ENCODE assay signal across 9 mouse cellular contexts in the genomic region with DNA sequence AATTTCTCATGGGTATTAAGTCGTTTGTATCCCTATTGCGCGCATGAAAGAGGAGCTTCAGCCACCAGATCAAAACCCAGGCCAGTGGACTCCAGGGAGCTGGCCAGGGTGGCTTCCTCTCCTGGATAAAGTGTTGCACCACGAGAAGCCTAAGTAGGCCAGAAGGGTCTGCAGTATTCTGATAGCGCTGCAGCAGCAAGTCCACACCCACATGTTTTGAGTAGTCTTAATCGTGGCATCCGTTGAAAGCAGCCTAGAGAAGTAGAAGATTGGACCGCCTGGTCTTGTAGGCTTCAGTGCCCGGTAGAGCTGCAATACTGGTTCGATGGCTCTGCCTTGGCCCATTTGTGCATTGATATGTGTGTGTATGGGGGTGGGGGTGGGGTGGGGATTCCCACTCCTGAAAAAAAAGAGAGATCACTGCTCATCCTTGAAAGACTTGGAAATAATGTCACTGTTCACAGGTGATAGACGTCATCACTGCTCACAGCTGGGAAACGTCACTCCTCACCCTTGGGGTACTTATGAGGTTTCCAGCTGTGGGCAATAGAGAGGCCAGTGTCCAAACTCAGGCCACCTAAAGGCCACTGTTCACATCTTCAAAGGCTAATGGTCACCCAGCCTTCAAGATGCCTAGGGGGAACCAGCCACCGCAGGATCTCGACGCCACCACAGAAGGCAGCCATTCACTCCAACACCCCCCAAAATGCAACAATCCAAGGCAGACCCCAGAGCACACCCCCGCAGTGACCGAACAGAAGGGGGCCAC. TPM values are rescaled to one million over a fixed set of nuclear protein-coding genes. Genes with fewer than 3 reads are reported as not detected.
A peak's percentile ranks its signal among the peaks of the same experiment; 100 is the strongest.
DNase-seq lines count a peak whose midpoint lies in the region; ATAC-seq and TF ChIP-seq lines count a peak whose summit lies in the region.
"Had no signal": no experiment of that assay in that cellular context is flagged by ENCODE, and none has a peak within 500 bp of the region (broad histone marks: within the 10 kb centered on the region; RNA-seq: fewer than 3 reads in every experiment).

A gene (plus strand): TSS at position 556 of the 769 bp plus-strand sequence.

- TF ChIP-seq CTCF in kidney, adult 2 months (conservative IDR thresholded peaks at IDR 0.05; ENCODE audit: insufficient read depth, insufficient read length, low read depth, low read length), result no peak
- no peak for TF ChIP-seq CTCF in gastrocnemius, adult 2 months (IDR thresholded peaks at IDR 0.05)
- TF ChIP-seq CTCF in lung, postnatal 0 days (IDR thresholded peaks at IDR 0.05), result no peak

- TF ChIP-seq EP300 in lung, postnatal 0 days (IDR thresholded peaks at IDR 0.05), result no peak

- H3K4me1 ChIP-seq in kidney, adult 2 months (ENCODE audit: control insufficient read depth, insufficient read depth, low read length), result 0 out of 2 replicates have a peak, but pooled peaks cover 6% of the 10 kb centered on the region
- peaks cover 9% of the 10 kb centered on the region for H3K4me1 ChIP-seq in hindbrain, embryonic 16.5 days (ENCODE audit: control insufficient read depth, insufficient read depth, low read depth, low read length)
- peaks cover 3% of the 10 kb centered on the region; the same call in 1 of the 2 replicates for H3K4me1 ChIP-seq in lung, postnatal 0 days (ENCODE audit: insufficient read depth, low read depth, low read length)

- peak within 1 kb of the TSS; percentile 86 for H3K4me2 ChIP-seq in hindbrain, embryonic 16.5 days (ENCODE audit: low read length)
- H3K4me2 ChIP-seq in lung, postnatal 0 days (replicated peaks; ENCODE audit: low read depth, low read length), result peak within 1 kb of the TSS; percentile 82

- 72% methylated on average over 17 of the region's 17 CpGs for WGBS in kidney, adult 2 months
- WGBS in hindbrain, embryonic 16.5 days, result 62% methylated on average over 14 of the region's 17 CpGs
- WGBS in lung, postnatal 0 days, result 54% methylated on average over 17 of the region's 17 CpGs

- intact Hi-C loops in gastrocnemius, adult 2 months (cut with DNase I), result no loop called here

- ATAC-seq in hindbrain, embryonic 16.5 days, result peak; percentile 57
- ATAC-seq in lung, postnatal 0 days, result peak; percentile 22; the same call in 1 of the 2 replicates

- H3K27me3 ChIP-seq in kidney, adult 2 months (replicated peaks; ENCODE audit: control insufficient read depth, insufficient read depth, low read length), result no peaks in the 10 kb centered on the region
- no peaks in the 10 kb centered on the region; the same call in 1 of the 2 replicates for H3K27me3 ChIP-seq in hindbrain, embryonic 16.5 days (replicated peaks; ENCODE audit: control insufficient read depth, insufficient read depth, low read length)
- no peaks in the 10 kb centered on the region for H3K27me3 ChIP-seq in lung, postnatal 0 days (replicated peaks; ENCODE audit: insufficient read depth, low read length)

- H3K27ac ChIP-seq in kidney, adult 2 months (ENCODE audit: insufficient read depth, low read depth, low read length), result peak within 1 kb of the TSS; percentile 14; the same call in 1 of the 2 replicates
- peak within 1 kb of the TSS; percentile 90 for H3K27ac ChIP-seq in gastrocnemius, adult 2 months
- peak within 1 kb of the TSS; percentile 11 for H3K27ac ChIP-seq in hindbrain, embryonic 16.5 days (ENCODE audit: low read depth, low read length)
- H3K27ac ChIP-seq in lung, postnatal 0 days (ENCODE audit: low read length), result peak within 1 kb of the TSS; percentile 22; the same call in 1 of the 2 replicates

- no peak for DNase-seq in kidney, adult 2 months
- DNase-seq in kidney, adult 8-10 months, result no peak
- DNase-seq in adrenal gland, postnatal 14 days, result no peak
- DNase-seq in gastrocnemius, adult 2 months, result no peak
- DNase-seq in lung, postnatal 0 days (ENCODE audit: low spot score), result peak; percentile 20
- no peak for DNase-seq in B cell, adult 2 months
- DNase-seq in frontal cortex, postnatal 10 days (ENCODE audit: low spot score in 2 of 2), result no peak

- H3K36me3 ChIP-seq in kidney, adult 2 months (ENCODE audit: control insufficient read depth, insufficient read depth, low read length), result no peaks in the 10 kb centered on the region
- H3K36me3 ChIP-seq in hindbrain, embryonic 16.5 days (ENCODE audit: control insufficient read depth, insufficient read depth, low read length), result no peaks in the 10 kb centered on the region
- no peaks in the 10 kb centered on the region for H3K36me3 ChIP-seq in lung, postnatal 0 days (ENCODE audit: insufficient read depth, low read length)
- H3K36me3 ChIP-seq: G1E had no signal

- H3K9ac ChIP-seq in hindbrain, embryonic 16.5 days (ENCODE audit: low read depth, low read length), result peak within 1 kb of the TSS; percentile 86
- peak within 1 kb of the TSS; percentile 57 for H3K9ac ChIP-seq in lung, postnatal 0 days (replicated peaks; ENCODE audit: low read depth)

- TF ChIP-seq POLR2A in kidney, adult 2 months (IDR thresholded peaks at IDR 0.05; ENCODE audit: low read depth, low read length), result no peak

- H3K4me3 ChIP-seq in kidney, adult 2 months (ENCODE audit: insufficient read depth, low read depth, low read length), result peak within 1 kb of the TSS; percentile 80
- peak within 1 kb of the TSS; percentile 91 for H3K4me3 ChIP-seq in gastrocnemius, adult 2 months
- peak within 1 kb of the TSS; percentile 78 for H3K4me3 ChIP-seq in hindbrain, embryonic 16.5 days (ENCODE audit: low read length)
- H3K4me3 ChIP-seq in lung, postnatal 0 days (ENCODE audit: low read depth, low read length), result peak within 1 kb of the TSS; percentile 71

- H3K9me3 ChIP-seq in hindbrain, embryonic 16.5 days (ENCODE audit: control insufficient read depth, low read length), result peaks cover 5% of the 10 kb centered on the region; the same call in 1 of the 2 replicates
- no peaks in the 10 kb centered on the region for H3K9me3 ChIP-seq in lung, postnatal 0 days (ENCODE audit: low read length)

RNA-seq across cellular contexts. Expression of the gene that starts here (rescaled TPM):
- 7.0 and 9.6 TPM in 2 replicates for polyA plus RNA-seq in kidney, adult 2 months (2012; rRNA removed)
- total RNA-seq in adrenal gland, postnatal 14 days (2021), result 15.7 and 18.2 TPM in 2 replicates
- 10 to 100 TPM; 43.5 to 87.0 TPM for total RNA-seq in gastrocnemius, adult 2 months (2021)
- polyA plus RNA-seq in hindbrain, embryonic 16.5 days (2015; fragmentation: Nextera tagmentation; extraction: Ambion mirVana), result 9.1 and 10.0 TPM in 2 replicates
- polyA plus RNA-seq in lung, postnatal 0 days (2015; fragmentation: Nextera tagmentation; extraction: Ambion mirVana), result 15.2 and 17.7 TPM in 2 replicates
- polyA plus RNA-seq: G1E had no signal

Comparison
In these comparisons a context has a peak if more than half of its experiments do, and no peak if none do; other contexts are left out.
1. H3K27ac ChIP-seq: peak in every context shown above with its lines; median percentile 90 in gastrocnemius, adult 2 months; 22 in lung, postnatal 0 days; 14 in kidney, adult 2 months; 11 in hindbrain, embryonic 16.5 days.